Mouse (Mus musculus): ENCODE measurements around the gene Alkbh3.

The Alkbh3 gene

DNA sequence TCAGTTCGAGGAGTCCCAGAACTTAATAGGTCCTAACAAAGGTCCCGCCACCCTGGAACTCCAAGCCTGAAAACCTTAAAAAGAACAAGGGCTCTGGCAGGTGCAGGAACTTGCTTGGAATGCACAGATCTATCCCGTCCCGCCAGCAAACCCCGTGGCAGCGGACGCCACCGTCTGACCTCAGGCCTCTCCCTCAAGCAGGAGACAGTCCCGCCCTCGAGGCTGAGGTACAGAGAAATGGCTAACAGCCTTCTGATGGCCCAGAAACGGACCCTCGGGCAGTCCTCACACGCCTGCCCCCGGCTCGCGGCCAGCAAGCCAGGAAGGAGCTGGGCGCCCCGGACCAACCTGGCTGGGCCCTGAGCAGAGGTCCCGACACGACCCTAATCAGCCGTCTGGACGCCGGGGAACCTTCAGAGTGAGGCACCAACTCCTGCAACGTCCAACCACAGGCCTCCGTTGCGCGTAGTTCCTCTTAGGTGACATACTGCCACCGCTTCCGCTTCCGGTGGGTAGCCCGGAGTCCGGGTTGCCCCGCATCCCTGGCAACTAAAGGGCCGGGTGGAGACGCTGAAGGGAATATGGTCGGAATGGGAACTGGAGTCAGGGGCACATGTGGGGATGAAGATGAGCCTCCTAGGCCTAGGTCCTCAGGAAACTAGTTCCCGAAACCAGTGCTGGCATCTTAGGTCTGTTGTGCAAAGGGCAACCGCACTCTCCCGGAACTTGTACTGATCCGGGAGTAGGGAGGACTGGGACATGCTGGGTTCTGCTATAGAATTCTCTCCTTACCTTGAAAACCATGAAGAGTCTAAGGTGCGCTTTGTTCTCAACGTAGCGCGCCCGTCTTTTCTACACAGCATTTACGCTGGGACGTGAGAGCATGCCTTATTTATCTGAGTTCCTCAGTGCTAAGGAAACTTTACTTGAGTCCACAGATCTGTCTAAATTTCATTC is at the start of gene Alkbh3:
Gene Alkbh3 (minus strand): TSS at position 473 of the 957 bp plus-strand sequence.
- DNase-seq (ENCODE audit: low spot score in 2 of 2): peak; percentile 97

DNA sequence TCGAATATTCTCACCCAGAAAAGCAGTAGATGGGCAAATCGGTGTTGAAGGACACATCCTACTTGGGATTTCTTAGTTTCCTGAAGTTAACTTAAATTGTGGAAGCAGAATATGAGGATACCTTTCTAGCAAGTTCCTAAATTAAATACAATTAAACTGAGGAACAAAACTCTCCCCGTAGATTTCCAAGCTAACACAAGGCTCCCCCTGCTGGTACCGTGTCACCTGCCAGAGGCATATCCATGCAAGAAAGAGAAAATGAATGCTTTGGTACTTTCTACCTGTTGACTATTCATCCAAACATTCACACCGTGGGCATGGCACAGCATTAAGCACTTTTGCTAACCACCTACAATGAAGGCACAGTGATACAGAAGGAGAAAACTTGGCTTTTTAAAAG is 48.9 kb upstream of the Alkbh3 start:
- no peak for DNase-seq (ENCODE audit: low spot score in 2 of 2)

DNA sequence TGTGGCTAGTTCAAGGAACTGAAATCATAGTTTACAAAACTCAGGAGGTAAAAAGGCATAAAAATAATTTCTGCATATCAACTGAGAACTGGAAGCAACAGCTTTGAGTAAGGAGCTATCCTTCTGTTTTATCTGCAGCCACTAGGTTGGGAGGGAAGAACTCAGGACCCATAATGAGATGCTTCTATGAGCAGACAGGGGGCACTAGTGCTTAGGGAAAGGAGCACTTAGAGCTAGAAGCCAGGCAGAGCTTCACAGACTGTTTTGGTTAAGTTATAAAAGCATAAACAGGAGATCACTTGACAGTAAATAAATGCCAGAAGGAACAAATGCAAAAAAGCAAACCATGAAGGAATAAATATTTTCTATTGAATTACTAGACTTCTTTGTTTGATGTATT is 44.2 kb upstream of the Alkbh3 start:
- DNase-seq (ENCODE audit: low spot score in 2 of 2): no peak

DNA sequence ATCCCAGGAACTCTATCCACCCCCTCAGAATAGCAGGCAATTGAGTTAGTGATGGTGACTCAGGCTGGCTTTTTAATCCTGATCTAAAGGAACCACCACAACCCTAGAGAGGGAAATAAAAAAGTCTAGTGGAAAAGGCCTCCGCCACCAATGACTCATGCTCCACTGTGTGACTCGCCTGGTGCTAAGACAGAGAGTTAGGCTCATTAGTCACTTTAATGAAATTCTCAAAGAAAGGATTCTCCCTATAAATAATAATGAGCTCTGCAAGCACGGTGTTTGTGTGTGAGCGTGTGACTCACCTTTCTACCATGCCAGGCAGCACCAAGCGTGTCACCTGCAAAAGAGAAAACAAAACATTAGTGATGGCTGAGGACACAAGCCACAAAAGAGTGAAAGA is 41.3 kb upstream of the Alkbh3 start:
- no peak for DNase-seq (ENCODE audit: low spot score in 2 of 2)

DNA sequence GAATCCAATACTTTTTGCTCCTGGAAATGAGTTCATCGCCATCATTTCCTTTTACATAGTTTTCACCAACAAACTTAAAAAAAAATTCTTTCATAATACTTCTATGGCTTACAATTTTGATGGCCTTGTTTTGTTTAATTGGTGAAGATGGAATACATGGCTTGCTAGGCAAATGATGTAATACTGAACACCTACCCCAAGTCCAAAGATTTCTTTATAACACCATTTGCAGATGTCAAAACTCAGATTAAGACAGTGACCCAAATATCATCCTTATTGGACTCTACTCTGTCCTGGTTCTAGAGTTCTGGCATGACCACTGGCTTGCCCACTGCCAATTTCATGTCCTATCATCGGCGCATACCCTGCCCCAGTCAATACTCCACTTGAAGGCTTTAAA is 40.3 kb upstream of the Alkbh3 start:
- DNase-seq (ENCODE audit: low spot score in 2 of 2): no peak

DNA sequence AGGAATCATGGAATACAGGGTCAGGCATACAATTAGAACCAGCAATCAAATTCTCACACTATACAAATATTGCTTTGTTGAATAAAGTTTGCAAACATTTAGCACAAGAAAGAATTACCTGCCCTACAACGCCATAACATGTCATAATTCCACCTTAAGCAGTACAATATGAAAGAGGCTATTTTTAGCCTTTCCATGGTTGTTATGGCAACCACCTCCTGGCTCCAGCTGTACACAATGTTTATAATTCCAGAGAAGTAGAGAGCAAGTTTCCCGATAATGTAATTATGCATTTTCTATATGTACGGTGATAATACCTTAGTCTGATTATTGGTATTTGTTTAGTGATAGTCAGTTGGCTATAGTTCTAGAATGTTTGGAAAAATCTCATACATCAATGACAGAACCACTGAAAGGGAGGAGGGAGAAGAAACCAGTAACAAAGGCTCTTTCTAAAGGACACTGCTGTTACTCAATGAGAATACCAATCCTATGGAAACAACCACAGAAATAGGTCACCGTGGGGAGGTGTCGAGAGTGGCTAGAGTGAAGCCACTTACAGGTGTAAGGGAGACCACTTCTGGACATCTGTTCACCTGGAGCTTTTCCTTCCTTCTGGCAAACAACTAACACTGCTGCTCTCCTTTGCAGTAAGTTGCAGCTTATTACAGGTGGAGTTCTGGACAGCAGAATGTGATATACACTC is 39.0 kb upstream of the Alkbh3 start:
- no peak for DNase-seq (ENCODE audit: low spot score in 2 of 2)

- DNase-seq (ENCODE audit: low spot score in 2 of 2): no peak
These were observed 38.3 kb upstream of the Alkbh3 start for GRCm38 (mm10) chr2:94048733-94049470.

DNA sequence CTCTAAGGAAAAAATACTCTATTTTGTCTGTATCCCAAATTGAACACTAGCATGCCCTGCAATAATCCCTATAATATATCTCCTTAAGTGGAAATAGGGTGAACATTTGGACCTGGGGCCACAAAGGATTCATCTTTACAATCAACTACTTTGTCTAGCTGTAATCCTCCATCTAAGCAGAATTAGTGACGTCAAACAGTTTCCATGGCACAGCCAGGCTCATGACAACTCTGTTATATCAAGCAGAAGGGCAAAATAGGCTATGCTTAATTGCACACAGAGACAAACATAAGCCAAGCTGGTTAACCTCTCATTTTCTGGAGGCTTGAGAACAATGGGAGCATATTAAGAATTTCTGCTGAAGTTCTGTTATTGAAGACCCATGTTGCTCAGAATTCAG is 37.7 kb upstream of the Alkbh3 start:
- DNase-seq (ENCODE audit: low spot score in 2 of 2): no peak

- DNase-seq (ENCODE audit: low spot score in 2 of 2): no peak
These were observed 34.9 kb upstream of the Alkbh3 start for GRCm38 (mm10) chr2:94045411-94046090.

GRCm38 (mm10) chr2:94044174-94044573 is 33.6 kb upstream of the Alkbh3 start:
- no peak for DNase-seq (ENCODE audit: low spot score in 2 of 2)

DNA sequence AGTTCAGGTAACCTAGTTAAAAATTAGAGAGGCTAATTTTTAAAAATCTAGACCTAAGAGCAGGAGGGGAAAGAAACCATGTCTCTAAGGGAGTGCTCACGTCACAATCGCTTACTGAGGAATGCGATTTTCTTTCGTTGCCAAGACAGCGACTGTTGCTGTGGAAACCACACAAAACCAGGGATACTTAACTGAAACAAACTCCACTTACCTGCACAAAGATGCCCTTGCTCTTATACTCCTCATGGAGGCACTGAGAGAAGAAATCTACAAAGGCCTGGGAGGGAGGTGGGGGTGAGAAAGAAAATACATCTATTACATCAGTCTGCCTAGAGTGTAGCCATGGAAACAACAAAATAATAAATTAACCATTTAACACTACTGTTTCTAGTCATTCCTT is 33.1 kb upstream of the Alkbh3 start:
- DNase-seq (ENCODE audit: low spot score in 2 of 2): no peak

- DNase-seq (ENCODE audit: low spot score in 2 of 2): no peak
These were observed 31.9 kb upstream of the Alkbh3 start for GRCm38 (mm10) chr2:94042461-94042860.

- DNase-seq (ENCODE audit: low spot score in 2 of 2): no peak
These were observed 30.0 kb upstream of the Alkbh3 start for GRCm38 (mm10) chr2:94040391-94041125.

DNA sequence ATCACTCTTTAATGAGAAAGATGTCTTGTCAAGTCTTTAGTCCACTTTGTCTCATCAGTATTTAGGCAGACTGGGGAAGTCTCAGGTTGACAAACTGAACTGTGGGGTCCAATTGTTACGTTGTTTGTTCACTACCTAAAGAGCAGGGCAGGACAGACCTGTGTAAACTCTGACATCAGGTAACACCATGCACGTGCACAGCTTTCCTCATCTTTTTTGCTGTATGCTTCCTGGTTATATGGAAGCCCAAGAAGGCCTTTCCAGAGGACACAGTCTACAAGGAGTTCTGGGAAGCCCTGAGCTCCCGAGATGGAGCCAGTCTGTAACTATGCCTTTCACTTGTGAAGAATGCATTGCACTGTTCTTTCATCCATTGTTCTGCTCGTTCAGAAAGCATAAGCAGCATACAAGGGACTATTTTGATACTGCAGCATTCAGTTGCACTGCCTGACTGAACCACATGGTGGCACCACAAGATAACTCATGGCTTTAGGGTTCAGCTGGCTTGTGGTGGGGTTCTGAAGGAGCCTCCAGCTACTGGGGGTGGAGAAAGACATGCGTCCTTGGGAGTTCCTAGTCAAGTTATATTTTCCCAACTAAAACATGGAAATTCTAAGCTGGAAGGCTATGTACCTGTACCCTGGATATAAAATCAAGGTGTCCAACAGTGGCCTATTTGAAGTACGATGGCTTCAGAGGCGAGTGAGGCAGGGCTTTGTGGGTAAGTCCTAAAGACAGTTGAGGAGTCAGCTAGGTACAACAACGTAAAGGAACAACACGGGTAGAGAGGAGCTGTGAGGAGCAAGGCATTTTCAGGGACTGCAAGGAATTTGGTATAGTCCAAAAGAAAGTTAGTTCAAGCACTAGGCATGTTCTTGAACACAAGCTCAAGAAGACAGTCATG is 25.1 kb upstream of the Alkbh3 start:
- DNase-seq (ENCODE audit: low spot score in 2 of 2): peak; percentile 76 to 83

GRCm38 (mm10) chr2:94030602-94031001 is 20.0 kb upstream of the Alkbh3 start:
- DNase-seq (ENCODE audit: low spot score in 2 of 2): no peak

- no peak for DNase-seq (ENCODE audit: low spot score in 2 of 2)
These were observed 14.0 kb upstream of the Alkbh3 start for GRCm38 (mm10) chr2:94024637-94025036.

DNA sequence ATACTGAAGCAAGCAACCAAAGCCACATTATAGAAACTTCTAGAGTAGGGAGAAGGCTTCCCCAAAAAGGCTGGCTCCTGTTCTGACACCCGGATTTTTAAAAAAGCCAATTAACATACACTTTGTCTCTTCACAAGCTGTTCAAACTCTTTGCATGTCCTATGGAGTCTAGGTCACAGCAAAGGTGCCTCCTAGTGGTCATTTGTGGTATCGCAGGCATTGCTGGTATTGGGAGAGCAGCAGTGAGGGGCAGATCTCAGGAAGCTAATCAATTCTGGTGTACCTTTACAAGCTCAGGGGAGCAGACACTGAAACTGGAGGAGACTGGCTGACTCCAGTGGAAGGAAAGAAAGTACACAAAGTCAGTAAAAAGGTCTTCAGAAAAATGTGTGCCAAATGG is 8.3 kb downstream of the Alkbh3 start:
- peak; percentile 90 to 91 for DNase-seq (ENCODE audit: low spot score in 2 of 2)

GRCm38 (mm10) chr2:94001918-94002317 is 8.7 kb downstream of the Alkbh3 start:
- DNase-seq (ENCODE audit: low spot score in 2 of 2): no peak

DNA sequence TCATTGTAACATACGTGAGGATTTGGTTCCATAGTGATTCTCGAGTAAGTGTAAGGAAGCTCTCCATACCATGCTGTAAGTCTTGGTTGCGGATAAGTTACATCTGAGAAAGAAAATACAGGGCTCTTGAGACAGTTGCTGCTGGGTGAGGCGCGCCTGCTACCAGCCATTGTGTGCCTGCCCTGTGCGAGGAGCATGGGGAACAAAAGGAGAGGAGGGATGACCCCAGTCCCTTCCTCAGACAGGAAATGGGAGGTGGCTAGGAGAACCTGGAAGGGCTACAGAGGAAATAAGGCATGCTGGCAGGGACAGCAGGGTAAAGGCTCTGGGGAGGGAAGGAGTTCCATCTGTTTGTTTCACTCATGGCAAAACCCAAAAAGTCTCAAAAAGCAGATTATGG is 9.2 kb downstream of the Alkbh3 start:
- no peak for DNase-seq (ENCODE audit: low spot score in 2 of 2)

DNA sequence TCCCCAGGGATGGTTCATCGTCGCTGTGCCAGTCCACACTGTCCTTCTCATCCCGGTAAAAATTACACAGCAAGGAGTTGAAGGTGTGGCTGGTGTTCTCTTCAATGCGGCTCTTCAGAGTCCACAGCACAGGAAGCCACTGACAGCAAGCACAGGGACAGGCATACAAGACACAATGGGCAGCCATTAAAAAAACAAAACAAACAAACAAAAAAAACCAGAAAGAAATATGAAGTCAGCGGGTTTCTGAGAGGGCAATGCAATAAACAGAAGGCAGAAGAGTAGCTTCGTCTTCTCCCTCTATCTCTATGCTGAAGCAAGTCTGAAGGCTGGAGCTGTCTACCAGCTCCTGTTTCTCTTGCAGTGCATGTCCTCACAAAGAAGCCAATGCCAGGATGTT is 14.4 kb downstream of the Alkbh3 start, which contains the start of gene Gm27027:
Gene Gm27027 (minus strand): TSS at position 101 of the 400 bp plus-strand sequence.
- no peak for DNase-seq (ENCODE audit: low spot score in 2 of 2)
